Mouse (Mus musculus): ENCODE results near the gene Dysf. TPM values are rescaled to one million over a fixed set of nuclear protein-coding genes. Genes with fewer than 3 reads are reported as not detected.

The Dysf gene
- polyA plus RNA-seq, 1 experiment from 2014 or later: 2.3 TPM

- no peak overlapping the region for H3K27ac ChIP-seq (replicated peaks)
- 67% methylated on average over 4 of the region's 4 CpGs for WGBS
- ATAC-seq (ENCODE audit: low FRiP score): no peak
- no peaks in the 10 kb centered on the region for H3K4me1 ChIP-seq
- no peaks in the 10 kb centered on the region for H3K27me3 ChIP-seq (replicated peaks)
- H3K36me3 ChIP-seq: no peaks in the 10 kb centered on the region
- no peaks in the 10 kb centered on the region for H3K9me3 ChIP-seq (replicated peaks)
- no peak overlapping the region for H3K4me2 ChIP-seq
- no peak overlapping the region for H3K4me3 ChIP-seq (replicated peaks)
- no peak overlapping the region for H3K9ac ChIP-seq (replicated peaks)
Measured at GRCm38 (mm10) chr6:84181452-84181851, 173.1 kb downstream of the Dysf start.

DNA sequence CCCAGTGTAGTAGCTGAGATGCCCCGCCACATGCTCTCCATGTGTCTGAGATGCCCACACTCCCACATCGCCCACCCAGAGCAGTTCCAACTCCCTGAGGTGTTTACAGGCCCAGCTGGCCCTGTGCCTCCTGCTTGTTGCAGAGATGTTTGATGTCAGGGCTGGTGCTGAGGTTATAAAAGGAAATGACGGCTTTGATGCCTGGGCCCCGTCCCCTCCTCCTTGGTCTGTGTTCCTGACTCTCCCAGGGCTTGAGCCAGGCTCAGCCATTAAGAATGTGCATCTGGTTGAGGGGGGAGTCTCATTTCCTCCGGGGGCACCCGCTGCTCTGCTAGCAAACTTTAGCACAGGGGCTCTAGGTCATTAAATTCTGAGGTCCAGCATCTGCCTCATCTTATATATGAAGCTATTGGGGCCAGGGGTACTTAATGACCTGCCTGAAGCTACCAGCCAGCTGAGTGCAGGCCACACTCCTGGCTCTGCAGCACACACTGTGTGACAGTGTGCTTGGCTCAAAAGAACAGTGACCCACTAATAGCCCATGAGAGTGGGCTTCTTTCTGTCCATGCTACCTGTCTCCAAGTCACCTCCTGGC lies 183.4 kb downstream of the Dysf start:
- peaks cover 4% of the 10 kb centered on the region; the same call in 1 of the 2 replicates for H3K4me1 ChIP-seq
- 31% methylated on average over 6 of the region's 6 CpGs for WGBS
- no peak for ATAC-seq (ENCODE audit: low FRiP score)

GRCm38 (mm10) chr6:84196511-84196910 lies 188.1 kb downstream of the Dysf start:
- H3K27me3 ChIP-seq (replicated peaks): no peaks in the 10 kb centered on the region
- no peak for ATAC-seq (ENCODE audit: low FRiP score)
- H3K4me3 ChIP-seq (replicated peaks): no peak overlapping the region
- H3K36me3 ChIP-seq: no peaks in the 10 kb centered on the region
- H3K4me2 ChIP-seq: no peak overlapping the region
- WGBS: 96% methylated on average over 5 of the region's 5 CpGs
- no peak overlapping the region for H3K9ac ChIP-seq (replicated peaks)
- H3K4me1 ChIP-seq: peaks cover 10% of the 10 kb centered on the region; the same call in 1 of the 2 replicates
- no peak overlapping the region for H3K27ac ChIP-seq (replicated peaks)
- H3K9me3 ChIP-seq (replicated peaks): no peaks in the 10 kb centered on the region

More for the DNA sequence above, 183.4 kb downstream of the Dysf start:
- H3K27ac ChIP-seq (replicated peaks): no peak overlapping the region
- H3K9ac ChIP-seq (replicated peaks): no peak overlapping the region
- no peaks in the 10 kb centered on the region for H3K36me3 ChIP-seq
- no peaks in the 10 kb centered on the region for H3K27me3 ChIP-seq (replicated peaks)
- H3K4me3 ChIP-seq (replicated peaks): no peak overlapping the region
- H3K4me2 ChIP-seq: no peak overlapping the region
- no peaks in the 10 kb centered on the region for H3K9me3 ChIP-seq (replicated peaks)

GRCm38 (mm10) chr6:84197811-84198213 lies 189.4 kb downstream of the Dysf start:
- 0 out of 2 replicates have a peak, but pooled peaks cover 6% of the 10 kb centered on the region for H3K4me1 ChIP-seq
- H3K27ac ChIP-seq (replicated peaks): no peak overlapping the region
- H3K27me3 ChIP-seq (replicated peaks): no peaks in the 10 kb centered on the region
- ATAC-seq (ENCODE audit: low FRiP score): no peak
- no peak overlapping the region for H3K9ac ChIP-seq (replicated peaks)
- no peak overlapping the region for H3K4me3 ChIP-seq (replicated peaks)
- H3K4me2 ChIP-seq: no peak overlapping the region
- WGBS: 12% methylated on average over 5 of the region's 5 CpGs
- no peaks in the 10 kb centered on the region for H3K9me3 ChIP-seq (replicated peaks)
- H3K36me3 ChIP-seq: no peaks in the 10 kb centered on the region

- ATAC-seq (ENCODE audit: low FRiP score): no peak
- Histone ChIP-seq H3K9me3 (replicated peaks) (no peaks in the 10 kb centered on the region), H3K4me2 (no peak overlapping the region), H3K9ac (replicated peaks) (no peak overlapping the region), H3K4me1 (0 out of 2 replicates have a peak, but pooled peaks cover 6% of the 10 kb centered on the region), H3K27me3 (replicated peaks) (no peaks in the 10 kb centered on the region), H3K4me3 (replicated peaks) (no peak overlapping the region), H3K36me3 (no peaks in the 10 kb centered on the region), H3K27ac (replicated peaks) (no peak overlapping the region)
- 75% methylated on average over 8 of the region's 8 CpGs for WGBS
Measured at GRCm38 (mm10) chr6:84201721-84202490, 193.5 kb downstream of the Dysf start.

DNA sequence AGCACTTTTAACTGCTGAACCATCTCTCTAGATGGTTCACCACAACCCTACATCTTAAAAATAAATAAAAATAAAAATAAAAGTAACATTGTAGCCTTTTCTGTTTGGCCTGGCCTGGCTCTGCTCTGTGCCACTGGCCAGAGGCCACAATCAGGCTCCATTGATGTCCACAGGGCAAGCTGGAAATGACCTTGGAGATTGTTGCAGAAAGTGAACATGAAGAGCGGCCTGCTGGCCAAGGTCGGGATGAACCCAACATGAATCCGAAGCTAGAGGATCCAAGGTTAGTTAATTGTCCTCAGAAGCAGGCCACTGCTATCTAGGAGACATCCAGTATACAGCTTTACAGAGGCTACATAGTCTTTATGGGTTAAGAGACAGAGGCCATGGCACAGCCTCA lies 197.2 kb downstream of the Dysf start:
- Histone ChIP-seq H3K9ac (replicated peaks) (no peak overlapping the region), H3K27ac (replicated peaks) (no peak overlapping the region), H3K4me2 (no peak overlapping the region), H3K4me3 (replicated peaks) (no peak overlapping the region), H3K36me3 (no peaks in the 10 kb centered on the region), H3K27me3 (replicated peaks) (no peaks in the 10 kb centered on the region), H3K9me3 (replicated peaks) (no peaks in the 10 kb centered on the region), H3K4me1 (no peaks in the 10 kb centered on the region)
- WGBS: 91% methylated on average over 3 of the region's 3 CpGs
- ATAC-seq (ENCODE audit: low FRiP score): no peak

- H3K36me3 ChIP-seq: no peaks in the 10 kb centered on the region
- WGBS: 80% methylated on average over 4 of the region's 4 CpGs
- H3K27me3 ChIP-seq (replicated peaks): no peaks in the 10 kb centered on the region
- H3K9me3 ChIP-seq (replicated peaks): no peaks in the 10 kb centered on the region
- no peak overlapping the region for H3K9ac ChIP-seq (replicated peaks)
- no peak overlapping the region for H3K27ac ChIP-seq (replicated peaks)
- H3K4me2 ChIP-seq: no peak overlapping the region
- no peaks in the 10 kb centered on the region for H3K4me1 ChIP-seq
- H3K4me3 ChIP-seq (replicated peaks): no peak overlapping the region
- no peak for ATAC-seq (ENCODE audit: low FRiP score)
Measured at GRCm38 (mm10) chr6:84208589-84208988, 200.2 kb downstream of the Dysf start.

GRCm38 (mm10) chr6:84209736-84210434 lies 201.5 kb downstream of the Dysf start:
- no peak overlapping the region for H3K4me3 ChIP-seq (replicated peaks)
- WGBS: 85% methylated on average over 13 of the region's 13 CpGs
- no peaks in the 10 kb centered on the region for H3K27me3 ChIP-seq (replicated peaks)
- H3K36me3 ChIP-seq: no peaks in the 10 kb centered on the region
- no peak overlapping the region for H3K4me2 ChIP-seq
- H3K9me3 ChIP-seq (replicated peaks): no peaks in the 10 kb centered on the region
- ATAC-seq (ENCODE audit: low FRiP score): no peak
- H3K9ac ChIP-seq (replicated peaks): no peak overlapping the region
- H3K4me1 ChIP-seq: no peaks in the 10 kb centered on the region
- H3K27ac ChIP-seq (replicated peaks): no peak overlapping the region

- Histone ChIP-seq H3K27me3 (replicated peaks) (no peaks in the 10 kb centered on the region), H3K27ac (replicated peaks) (no peak overlapping the region), H3K9me3 (replicated peaks) (no peaks in the 10 kb centered on the region), H3K9ac (replicated peaks) (no peak overlapping the region), H3K4me3 (replicated peaks) (no peak overlapping the region), H3K4me1 (no peaks in the 10 kb centered on the region), H3K36me3 (no peaks in the 10 kb centered on the region), H3K4me2 (no peak overlapping the region)
- ATAC-seq (ENCODE audit: low FRiP score): no peak
- 76% methylated on average over 7 of the region's 7 CpGs for WGBS
Measured at GRCm38 (mm10) chr6:84211473-84211872, 203.1 kb downstream of the Dysf start.

GRCm38 (mm10) chr6:84213101-84213500 lies 204.7 kb downstream of the Dysf start:
- H3K27me3 ChIP-seq (replicated peaks): no peaks in the 10 kb centered on the region
- H3K4me1 ChIP-seq: no peaks in the 10 kb centered on the region
- no peak overlapping the region for H3K9ac ChIP-seq (replicated peaks)
- no peaks in the 10 kb centered on the region for H3K9me3 ChIP-seq (replicated peaks)
- WGBS: 74% methylated on average over 3 of the region's 3 CpGs
- no peak overlapping the region for H3K4me3 ChIP-seq (replicated peaks)
- no peak overlapping the region for H3K4me2 ChIP-seq
- no peak for ATAC-seq (ENCODE audit: low FRiP score)
- no peak overlapping the region for H3K27ac ChIP-seq (replicated peaks)
- H3K36me3 ChIP-seq: no peaks in the 10 kb centered on the region

DNA sequence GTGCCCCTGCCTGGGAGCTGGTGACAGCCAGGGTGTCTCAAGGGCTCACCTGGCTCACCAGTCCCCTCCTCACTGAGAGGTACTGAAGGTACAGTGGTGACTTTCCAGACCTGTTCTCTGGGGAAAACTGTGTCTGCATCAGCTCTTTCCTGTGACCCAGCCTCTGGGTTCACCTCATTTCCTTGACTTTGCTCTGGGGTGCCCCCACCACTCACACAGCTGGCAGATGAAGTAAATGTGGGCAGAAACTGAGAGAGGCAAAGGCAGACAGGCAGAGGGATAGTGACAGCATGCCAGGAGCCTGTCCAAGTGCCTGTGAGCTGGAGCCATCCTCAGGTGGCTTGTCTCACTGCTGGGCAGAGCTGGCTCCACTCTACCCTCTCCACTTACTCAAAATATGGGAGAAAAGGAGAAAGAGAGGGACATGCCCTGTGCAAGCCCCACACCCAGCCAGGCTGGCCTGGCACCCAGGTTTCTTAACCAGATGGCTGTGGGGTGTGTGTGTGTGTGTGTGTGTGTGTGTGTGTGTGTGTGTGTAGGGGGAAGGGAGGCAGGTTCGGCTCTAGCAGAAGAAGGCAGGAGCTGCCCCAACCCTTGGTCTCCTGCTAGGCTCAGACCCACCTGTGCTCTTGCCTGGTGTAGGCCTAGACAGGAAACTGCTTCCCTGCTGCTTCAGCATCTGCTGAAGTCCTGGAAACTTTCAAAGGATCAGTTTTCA lies 209.0 kb downstream of the Dysf start:
- no CpG with 5 or more reads among the region's 1 CpGs for WGBS
- H3K4me3 ChIP-seq (replicated peaks): no peak overlapping the region
- H3K27ac ChIP-seq (replicated peaks): no peak overlapping the region
- no peak overlapping the region for H3K4me2 ChIP-seq
- H3K4me1 ChIP-seq: no peaks in the 10 kb centered on the region
- no peak for ATAC-seq (ENCODE audit: low FRiP score)
- no peak overlapping the region for H3K9ac ChIP-seq (replicated peaks)
- H3K27me3 ChIP-seq (replicated peaks): no peaks in the 10 kb centered on the region
- no peaks in the 10 kb centered on the region for H3K36me3 ChIP-seq
- H3K9me3 ChIP-seq (replicated peaks): no peaks in the 10 kb centered on the region

All from neural tube, embryonic 15.5 days (tissue).